Mouse (Mus musculus) ES-E14 (cell line): ENCODE results near the gene Gm21900. TPM values are rescaled to one million over a fixed set of nuclear protein-coding genes. Genes with fewer than 3 reads are reported as not detected.
"Not testable (repeated sequence)": the region's sequence is repeated elsewhere in the genome, so short reads cannot be mapped to it uniquely, and the experiment has no call there.

Source experiments
- DNase-seq: peaks from one replicate; pipeline ENCODE4 v3.0.0-alpha.2; 2013; ENCODE audit warnings: low read depth, low spot score
- H3K27ac ChIP-seq: 2 replicates; pipeline ENCODE4 v1.5.1; 2012; ENCODE audit warnings: low read depth, mild to moderate bottlenecking, low read length, moderate library complexity, mixed read lengths; ENCODE audit not compliant: poor library complexity, insufficient read depth, severe bottlenecking
- H3K36me3 ChIP-seq: 2 replicates; pipeline ENCODE4 v1.6.1; 2012; ENCODE audit warnings: mild to moderate bottlenecking, low read length, moderate library complexity, mixed read lengths; ENCODE audit not compliant: control insufficient read depth, poor library complexity, insufficient read depth, severe bottlenecking
- H3K4me1 ChIP-seq, 2 experiments: fragments of 150-350 bp in 1 of 2; sonication (generic) in 1 of 2; 2 replicates each; pipeline ENCODE4 v1.6.1; 2012; ENCODE audit warnings: low read length in 2 of 2, mild to moderate bottlenecking in 1 of 2, mixed read lengths in 1 of 2; ENCODE audit not compliant: control insufficient read depth in 2 of 2, insufficient read depth in 2 of 2, poor library complexity in 1 of 2
- H3K4me3 ChIP-seq, 2 experiments: fragments of 150-350 bp in 1 of 2; sonication (generic) in 1 of 2; 2 replicates each; pipeline ENCODE4 v1.5.1; 2012; ENCODE audit warnings: low read length in 2 of 2, low read depth in 1 of 2, mild to moderate bottlenecking in 1 of 2, mixed read lengths in 1 of 2; ENCODE audit not compliant: insufficient read depth in 1 of 2, poor library complexity in 1 of 2, severe bottlenecking in 1 of 2
- H3K9ac ChIP-seq: 2 replicates; pipeline ENCODE4 v1.6.1; 2012; ENCODE audit warnings: low read depth, mild to moderate bottlenecking, low read length, mixed read lengths; ENCODE audit not compliant: poor library complexity, insufficient read depth, severe bottlenecking
- H3K9me3 ChIP-seq: fragments of 150-350 bp; sonication (generic); 2 replicates; pipeline ENCODE4 v1.6.1; 2012; ENCODE audit warnings: low read depth, mild to moderate bottlenecking, low read length; ENCODE audit not compliant: control insufficient read depth, insufficient read depth
- in situ Hi-C, 2 experiments: fragments of 600-800 bp; cut with MboI; formaldehyde crosslinking; loops; one replicate each; pipeline ENCODE4 v1.15.1; 2025; ENCODE audit warnings: low sequenced_read_pairs in 2 of 2, inconsistent platforms in 1 of 2; ENCODE audit not compliant: unreplicated experiment in 2 of 2
- total RNA-seq: library from RNA; depleted of rRNA; stranded (reverse); fragments of 300-350 nt; gene quantifications from 2 replicates; pipeline ENCODE4 v1.2.3, GENCODE M21; 2012; rRNA removed

Gm21900 gene
- total RNA-seq = not detected in 2 replicates

GRCm38 (mm10) chrY:10616061-10616460 is at the start of gene Gm21900:
TSS of gene Gm21900 (plus strand) at chrY:10616361.
- H3K4me3 ChIP-seq, DNase-seq, H3K27ac ChIP-seq, in situ Hi-C loops, H3K9me3 ChIP-seq, H3K9ac ChIP-seq, H3K36me3 ChIP-seq, H3K4me1 ChIP-seq: not testable (repeated sequence)

DNA sequence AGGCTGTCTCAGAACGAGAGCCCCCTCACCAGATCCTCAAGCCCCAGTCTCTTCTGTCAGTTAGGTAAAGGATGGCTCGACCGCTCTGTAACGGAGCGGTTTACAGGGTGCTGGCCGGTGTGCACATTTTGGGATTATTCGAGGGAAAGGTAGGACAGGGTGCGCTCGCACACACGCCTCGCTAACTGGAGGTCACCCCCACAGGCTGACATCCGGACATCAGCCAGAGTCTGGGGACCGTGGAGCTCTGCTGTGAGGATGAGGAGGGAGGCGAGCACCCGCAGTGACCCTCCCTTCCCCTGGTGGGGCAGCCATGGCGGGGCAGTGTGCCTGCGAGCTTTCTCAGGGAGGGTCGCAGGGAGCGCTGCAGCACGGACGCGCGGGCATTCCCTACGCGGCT is 27.4 kb downstream of the Gm21900 start:
- H3K9ac ChIP-seq, in situ Hi-C loops, H3K4me1 ChIP-seq, H3K9me3 ChIP-seq, H3K27ac ChIP-seq, H3K36me3 ChIP-seq, DNase-seq: not testable (repeated sequence)
- peak overlapping the region in 1 of 2 experiments; percentile 16; a peak in 1 of 4 replicates for H3K4me3 ChIP-seq

Other genes with a start within 250 kb of the Gm21900 start
- gene Gm28510, start 203.6 kb upstream of the Gm21900 start, total RNA-seq = not detected in 2 replicates
- not detected in 2 replicates for gene Gm20737, start 80.3 kb upstream of the Gm21900 start, total RNA-seq
- not detected in 2 replicates for gene Gm21775, start 62.9 kb upstream of the Gm21900 start, total RNA-seq
- not detected in 2 replicates for gene Gm20777, start 136.1 kb downstream of the Gm21900 start, total RNA-seq